In genomic region chr7:99917320-99917844, GRCm38 (mm10) we compare ENCODE assay signal across 8 mouse cellular contexts. TPM values are rescaled to one million over a fixed set of nuclear protein-coding genes. Genes with fewer than 3 reads are reported as not detected.
DNase-seq lines count a peak whose midpoint lies in the region; ATAC-seq lines count a peak whose summit lies in the region.

No protein-coding gene starts in this region.

- H3K9ac ChIP-seq in forebrain, embryonic 13.5 days: peak overlapping the region; percentile 63
- peak overlapping the region; percentile 66 for H3K9ac ChIP-seq in hindbrain, embryonic 13.5 days

- H3K9me3 ChIP-seq in forebrain, embryonic 13.5 days (replicated peaks): no peaks in the 10 kb centered on the region
- H3K9me3 ChIP-seq in hindbrain, embryonic 13.5 days: no peaks in the 10 kb centered on the region

- DNase-seq in WW6 (ENCODE audit: low read depth, low spot score): peak; percentile 14
- peak; percentile 52 to 66 for DNase-seq in layer of hippocampus, postnatal 36 days
- peak; percentile 31 for DNase-seq in right cerebral cortex, postnatal 14 days

- H3K36me3 ChIP-seq in forebrain, embryonic 13.5 days (ENCODE audit: poor library complexity, severe bottlenecking): peaks cover 6% of the 10 kb centered on the region; the same call in 1 of the 2 replicates
- H3K36me3 ChIP-seq in hindbrain, embryonic 13.5 days: peaks cover 22% of the 10 kb centered on the region

- peaks cover 29% of the 10 kb centered on the region for H3K27me3 ChIP-seq in forebrain, embryonic 13.5 days
- peaks cover 42% of the 10 kb centered on the region for H3K27me3 ChIP-seq in hindbrain, embryonic 13.5 days

- H3K4me1 ChIP-seq in forebrain, embryonic 13.5 days: peaks cover 19% of the 10 kb centered on the region
- peaks cover 24% of the 10 kb centered on the region for H3K4me1 ChIP-seq in hindbrain, embryonic 13.5 days (replicated peaks)

- H3K4me2 ChIP-seq in forebrain, embryonic 13.5 days: peak overlapping the region; percentile 74
- peak overlapping the region; percentile 67 for H3K4me2 ChIP-seq in hindbrain, embryonic 13.5 days

- WGBS in forebrain, embryonic 13.5 days: 2% methylated on average over 36 of the region's 36 CpGs
- 1% methylated on average over 36 of the region's 36 CpGs for WGBS in hindbrain, embryonic 13.5 days

- H3K27ac ChIP-seq in forebrain, embryonic 13.5 days: no peak overlapping the region
- no peak overlapping the region for H3K27ac ChIP-seq in hindbrain, embryonic 13.5 days

- ATAC-seq in cerebellum, adult (ENCODE audit: insufficient number of reproducible peaks, low FRiP score, low TSS enrichment): peak; percentile 26
- peak; percentile 61 for ATAC-seq in forebrain, embryonic 13.5 days
- peak; percentile 75 for ATAC-seq in hindbrain, embryonic 13.5 days (ENCODE audit: low FRiP score)
- ATAC-seq in megakaryocyte, adult 5-6 weeks (ENCODE audit: poor library complexity, severe bottlenecking): 0 out of 2 replicates have a peak, but pooled peaks have one; percentile 18
- ATAC-seq in inflammation-experienced regulatory T-cells, adult 6 months: no peak

- peak overlapping the region; percentile 31 for H3K4me3 ChIP-seq in forebrain, embryonic 13.5 days
- peak overlapping the region; percentile 32 for H3K4me3 ChIP-seq in hindbrain, embryonic 13.5 days

RNA-seq across cellular contexts. Expression of gene Spcs2, which starts 54.1 kb away (rescaled TPM):
- 334 and 336 TPM in 2 replicates for polyA plus RNA-seq in forebrain, embryonic 13.5 days (2015; fragmentation: Nextera tagmentation; extraction: Ambion mirVana)
- 331 and 344 TPM in 2 replicates for polyA plus RNA-seq in hindbrain, embryonic 13.5 days (2015; fragmentation: Nextera tagmentation; extraction: Ambion mirVana)
- 100 to 1,000 TPM; 103 to 106 TPM for total RNA-seq in layer of hippocampus, postnatal 36 days (2021)
- total RNA-seq in megakaryocyte, adult 5-6 weeks (2015): 181 and 205 TPM in 2 replicates
- total RNA-seq in megakaryocyte, adult 5-6 weeks (2017): 113 and 137 TPM in 2 replicates
- polyA plus RNA-seq in inflammation-experienced regulatory T-cells, adult 6 months (2017; shearing (Covaris generic)): 100 to 1,000 TPM; 456 to 534 (median 479) TPM

RNA-seq across cellular contexts. Expression of gene Xrra1, which starts 58.5 kb away (rescaled TPM):
- polyA plus RNA-seq in forebrain, embryonic 13.5 days (2015; fragmentation: Nextera tagmentation; extraction: Ambion mirVana): 0.46 and 0.53 TPM in 2 replicates
- polyA plus RNA-seq in hindbrain, embryonic 13.5 days (2015; fragmentation: Nextera tagmentation; extraction: Ambion mirVana): 0.51 and 0.72 TPM in 2 replicates
- 1 to 10 TPM in 1 of 2 experiments, under 1 TPM in 1; 0.72 to 1.3 TPM for total RNA-seq in layer of hippocampus, postnatal 36 days (2021)
- total RNA-seq in megakaryocyte, adult 5-6 weeks (2015): 0.11 TPM in 1 of 2 replicates, not detected in the other
- total RNA-seq in megakaryocyte, adult 5-6 weeks (2017): not detected in 2 replicates
- polyA plus RNA-seq in inflammation-experienced regulatory T-cells, adult 6 months (2017; shearing (Covaris generic)): not detected
